Mouse (Mus musculus) 416B (cell line): ENCODE measurements around the gene Nuf2.
A peak's percentile ranks its signal among the peaks of the same experiment; 100 is the strongest.

Experiments used
- DNase-seq: peaks from one replicate; pipeline ENCODE4 v3.0.0; 2011; ENCODE audit warnings: low read depth

Nuf2 gene

GRCm38 (mm10) chr1:169467791-169468190 is 63.5 kb downstream of the Nuf2 start:
- DNase-seq = no peak

- no peak for DNase-seq
Observed at GRCm38 (mm10) chr1:169462386-169463115, 68.7 kb downstream of the Nuf2 start.

GRCm38 (mm10) chr1:169459071-169459782 is 72.0 kb downstream of the Nuf2 start:
- peak; percentile 74 for DNase-seq
